Mouse (Mus musculus): ENCODE data around the gene Itpr2.

Gene Itpr2

DNA sequence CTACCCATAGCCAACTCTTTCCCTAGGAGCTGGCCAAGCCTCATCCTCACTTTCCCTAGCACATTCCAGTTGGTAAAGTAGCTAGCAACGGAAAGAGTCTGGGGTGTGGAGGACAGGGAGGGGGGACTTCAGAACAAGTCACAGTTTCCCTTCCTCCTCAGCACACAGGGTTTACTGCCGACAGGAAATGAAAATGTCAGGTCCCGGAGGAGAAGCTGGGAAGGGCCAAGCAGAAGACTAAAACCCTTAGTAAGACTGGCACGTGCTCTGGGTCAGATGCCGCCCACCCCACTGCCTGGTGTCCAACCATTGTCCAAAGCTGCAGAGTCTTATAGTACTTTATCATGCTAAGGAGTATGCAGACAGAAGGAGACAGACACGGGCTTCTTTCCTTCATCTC is 293.0 kb downstream of the Itpr2 start:
- DNase-seq, result peak; percentile 30 to 38

DNA sequence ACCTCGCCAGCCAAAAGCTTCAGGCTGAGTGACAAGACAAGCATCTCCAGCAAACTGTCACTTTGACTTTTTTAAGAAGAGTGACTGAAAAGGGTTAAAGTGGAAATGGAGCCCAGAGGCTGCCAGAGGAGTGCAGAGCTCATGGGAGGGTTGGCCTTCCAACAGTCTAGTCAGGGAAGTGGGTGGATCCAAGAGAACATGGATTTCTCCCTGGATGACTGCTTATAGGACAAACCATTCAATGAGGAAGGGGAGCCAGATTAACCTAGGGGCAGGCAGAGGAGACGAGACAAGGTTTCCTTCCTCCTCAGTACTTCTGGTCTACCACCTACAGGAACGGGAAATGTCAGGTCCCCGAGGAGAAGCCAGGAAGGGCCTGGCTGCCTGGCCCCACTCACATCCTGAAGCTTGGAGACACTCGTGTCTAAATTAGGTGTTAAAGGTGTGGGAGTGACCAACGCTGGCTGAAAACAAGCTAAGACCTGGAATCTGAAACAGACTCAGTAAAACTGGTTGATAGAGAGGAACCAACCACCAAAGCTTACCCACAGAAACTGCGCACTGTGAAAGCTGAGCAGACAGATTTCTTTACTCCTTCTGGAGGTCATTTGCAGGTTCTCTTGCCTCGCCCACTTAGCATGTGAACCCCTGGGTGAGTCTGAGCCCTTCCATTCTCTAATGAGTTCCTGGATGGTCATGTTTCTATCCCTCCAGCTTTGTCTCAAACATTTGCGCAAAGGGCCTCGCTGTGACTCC is 294.6 kb downstream of the Itpr2 start:
- DNase-seq, result peak in 1 of 2 experiments; percentile 11

DNA sequence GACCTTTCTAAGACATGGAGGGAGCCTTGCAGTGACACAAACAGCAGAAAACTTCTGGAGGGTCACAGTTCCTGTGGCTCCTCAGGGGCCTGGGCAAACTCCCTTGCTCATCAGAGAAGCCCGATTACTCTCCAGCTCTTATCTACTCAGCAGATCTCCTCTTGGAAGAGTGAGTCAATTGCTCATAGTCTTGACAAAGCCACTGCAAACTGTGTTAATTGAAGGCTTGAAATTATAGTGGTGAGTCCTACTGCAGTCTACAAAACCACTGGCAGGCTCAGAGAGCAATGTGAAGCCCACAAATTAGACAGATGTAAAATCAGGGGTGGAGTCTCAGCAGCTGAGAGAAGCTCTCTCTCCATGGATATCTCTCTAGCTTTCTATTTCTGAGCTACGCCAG is 296.9 kb downstream of the Itpr2 start:
- no peak for DNase-seq

DNA sequence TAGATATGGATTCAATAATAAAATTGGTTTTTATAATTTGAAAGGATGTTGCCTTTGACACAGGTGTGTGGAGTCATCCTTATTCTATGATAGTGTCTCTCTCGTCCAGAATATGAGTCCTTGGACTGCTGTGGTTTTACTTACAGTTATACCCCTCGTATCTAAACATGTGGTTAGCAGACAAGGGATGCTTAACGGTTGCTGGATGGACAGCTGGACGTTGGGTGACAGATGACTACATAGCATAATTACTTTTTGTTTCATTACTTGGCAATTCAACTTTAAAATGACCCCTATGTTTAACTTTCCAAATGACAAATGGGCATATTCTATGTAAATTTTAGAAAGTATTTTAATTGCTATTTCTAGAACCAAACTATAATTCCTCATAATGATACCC is 297.6 kb downstream of the Itpr2 start:
- no peak for DNase-seq

DNA sequence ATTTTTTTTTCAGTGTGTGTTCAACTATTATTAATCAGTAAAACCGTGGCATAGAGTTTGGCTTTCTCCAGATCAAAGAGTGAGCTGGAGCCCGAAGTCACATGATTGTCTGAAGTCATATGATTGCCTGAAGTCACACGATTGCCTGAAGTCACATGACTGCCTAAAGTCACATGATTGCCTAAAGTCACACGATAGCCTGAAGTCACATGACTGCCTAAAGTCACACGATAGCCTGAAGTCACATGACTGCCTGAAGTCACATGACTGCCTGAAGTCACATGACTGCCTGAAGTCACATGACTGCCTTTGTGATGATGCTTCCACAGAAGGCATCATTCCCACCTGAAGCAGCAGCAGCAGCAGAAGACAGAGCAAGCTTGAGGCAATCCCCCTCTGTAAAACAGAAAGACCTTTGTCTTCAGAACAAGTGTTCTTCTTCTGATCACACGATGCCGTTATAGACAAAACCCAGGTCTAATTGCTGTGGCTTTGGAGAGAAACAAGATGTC is 304.1 kb downstream of the Itpr2 start:
- DNase-seq, result no peak

DNA sequence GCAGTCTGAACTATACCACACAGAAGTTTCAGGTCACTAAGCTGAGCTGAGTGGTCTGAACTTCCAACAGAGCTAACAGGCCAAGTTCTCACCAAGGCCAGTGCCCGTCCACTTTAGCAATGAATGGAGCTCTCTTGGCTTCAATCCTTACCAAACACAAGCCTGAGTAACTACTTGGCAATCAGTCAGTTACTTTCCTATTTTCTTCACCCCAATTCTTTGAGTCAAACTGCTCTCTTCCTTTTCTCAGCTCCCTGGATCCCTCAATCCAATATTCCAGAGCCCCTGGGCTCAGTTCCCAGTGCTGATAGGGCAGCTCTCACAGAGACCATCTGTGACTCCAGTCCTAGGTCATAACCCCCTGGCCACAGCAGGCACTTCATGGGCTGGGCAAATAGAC is 305.3 kb downstream of the Itpr2 start:
- DNase-seq, result no peak

DNA sequence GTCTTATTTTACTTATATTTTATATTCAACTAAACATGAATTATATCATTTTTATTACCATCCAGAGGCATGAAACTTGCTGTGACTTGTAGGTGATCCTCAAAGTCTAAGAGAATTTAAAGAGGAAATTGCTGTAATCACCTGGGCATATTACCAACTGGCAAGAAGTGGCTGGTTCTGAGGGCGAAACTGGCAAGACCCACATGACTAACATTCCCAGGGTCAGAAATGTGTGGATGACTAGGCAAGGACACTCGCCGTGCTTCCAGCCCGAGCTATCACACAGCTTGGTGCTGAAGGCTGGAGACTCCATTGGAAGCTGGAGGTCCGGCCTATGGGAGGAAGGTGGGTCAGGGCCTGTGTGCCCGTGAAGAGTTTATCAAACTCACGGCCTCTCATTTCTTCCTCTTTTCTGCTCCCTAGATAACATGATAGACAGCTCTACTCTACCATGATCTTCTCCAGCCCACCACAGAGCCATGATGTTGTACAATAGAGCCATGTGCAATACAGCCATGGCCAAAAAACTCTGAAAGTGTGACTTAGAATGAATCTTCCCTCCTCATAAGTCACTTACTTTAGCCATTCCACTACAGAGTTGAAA is 306.1 kb downstream of the Itpr2 start:
- DNase-seq, result no peak

DNA sequence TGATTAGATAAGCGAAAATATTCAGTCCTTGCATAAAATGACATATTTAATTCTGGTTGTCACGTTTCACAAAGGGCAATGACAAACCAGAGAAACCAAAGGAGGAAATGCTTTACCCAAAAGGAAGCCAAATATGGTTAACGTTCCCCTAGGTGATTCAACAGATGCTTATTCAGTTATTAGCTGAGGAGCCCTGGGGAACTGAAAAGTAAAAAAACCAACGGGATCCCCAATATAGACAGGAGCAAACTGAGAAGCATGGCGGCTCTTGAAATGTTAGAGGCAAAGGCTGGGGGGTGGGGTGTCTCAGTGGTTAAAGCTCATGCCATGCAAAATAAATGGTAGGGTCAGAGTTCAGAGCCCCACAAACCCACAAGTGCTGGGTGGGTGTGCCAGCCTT is 310.1 kb downstream of the Itpr2 start:
- DNase-seq, result no peak

DNA sequence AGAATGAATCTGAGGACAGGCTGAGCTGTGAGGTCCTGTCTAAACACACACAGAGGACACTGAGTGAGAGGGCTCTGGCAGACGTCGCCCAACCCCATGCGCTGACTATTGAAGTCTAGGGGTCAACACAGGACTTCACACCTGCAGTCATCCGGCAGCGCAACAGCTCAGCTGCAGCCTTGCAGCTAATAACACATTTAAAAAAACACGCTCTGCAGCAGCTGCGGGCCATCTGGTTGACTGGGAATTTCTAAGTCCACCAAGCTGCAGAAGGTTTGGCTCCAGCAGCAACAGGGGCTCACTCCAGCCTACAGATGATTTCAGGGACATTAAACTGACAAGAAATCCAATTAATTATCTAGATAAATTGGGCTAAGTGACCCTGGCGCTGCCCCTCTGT is 312.0 kb downstream of the Itpr2 start:
- peak in 1 of 2 experiments; percentile 58 for DNase-seq

DNA sequence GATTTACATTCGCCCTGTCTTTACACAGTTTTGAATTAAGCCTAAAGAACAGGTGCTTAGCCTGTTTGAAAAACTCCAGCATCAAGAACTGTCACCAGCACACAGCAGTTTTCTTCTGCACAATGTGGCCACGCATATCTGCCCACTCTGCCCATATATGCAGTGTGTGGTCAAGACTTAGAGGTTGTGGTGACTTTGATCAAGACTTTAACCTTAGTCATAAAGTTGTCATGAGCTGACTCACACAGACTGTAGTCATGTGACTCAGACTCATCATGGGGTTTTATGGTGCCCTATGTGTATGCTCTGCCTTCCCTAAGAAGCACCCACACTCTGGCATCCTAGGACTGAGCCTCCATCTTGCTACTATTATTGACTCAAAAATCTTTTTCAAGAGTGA is 316.5 kb downstream of the Itpr2 start:
- DNase-seq, result no peak

DNA sequence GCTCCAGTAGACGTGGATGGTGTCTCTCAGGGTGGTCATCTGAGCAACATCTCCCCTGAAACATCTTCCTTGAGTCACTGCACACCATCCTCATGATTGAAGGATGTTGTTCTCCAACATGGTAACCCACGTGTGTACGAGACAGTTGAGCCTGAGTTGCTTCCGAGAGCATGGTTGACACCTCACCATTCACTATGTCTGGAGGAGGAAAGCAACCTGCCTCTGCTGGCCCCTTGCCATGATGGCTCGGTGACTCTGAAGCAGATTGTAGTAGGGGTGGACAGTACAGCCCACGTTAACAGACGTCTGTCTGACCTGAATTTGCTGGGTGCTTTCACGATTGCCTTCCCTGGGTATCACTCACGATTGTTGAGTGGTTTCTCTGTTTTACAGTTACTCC is 317.3 kb downstream of the Itpr2 start:
- no peak for DNase-seq

DNA sequence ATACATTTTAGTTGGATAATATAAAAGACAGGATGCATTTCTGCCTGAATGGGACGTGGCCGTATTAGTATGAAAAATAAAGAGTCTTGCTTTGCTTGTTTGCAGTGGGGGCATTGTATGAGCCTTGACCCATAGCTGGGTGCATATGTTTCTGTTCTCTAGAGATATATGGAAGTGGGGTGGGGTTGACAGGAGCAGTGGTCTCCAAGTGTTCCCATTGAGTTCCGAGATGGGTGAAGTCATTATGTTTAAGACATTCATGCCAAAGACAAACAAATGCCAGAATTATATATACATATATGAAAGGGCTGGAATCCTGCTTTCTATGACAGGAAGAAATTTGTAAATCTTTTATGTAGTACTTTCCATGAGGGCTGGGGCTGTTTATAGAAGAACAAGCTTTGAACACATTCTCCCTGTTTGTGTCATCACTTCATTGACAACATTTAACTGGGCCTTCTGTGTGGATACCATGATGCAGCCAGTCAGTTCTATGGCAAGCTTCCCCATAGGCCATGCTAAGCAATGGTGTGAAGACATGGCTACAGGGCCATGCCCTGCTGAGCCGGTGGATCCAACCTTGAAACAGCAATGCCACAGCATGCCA is 327.3 kb downstream of the Itpr2 start:
- no peak for DNase-seq

DNA sequence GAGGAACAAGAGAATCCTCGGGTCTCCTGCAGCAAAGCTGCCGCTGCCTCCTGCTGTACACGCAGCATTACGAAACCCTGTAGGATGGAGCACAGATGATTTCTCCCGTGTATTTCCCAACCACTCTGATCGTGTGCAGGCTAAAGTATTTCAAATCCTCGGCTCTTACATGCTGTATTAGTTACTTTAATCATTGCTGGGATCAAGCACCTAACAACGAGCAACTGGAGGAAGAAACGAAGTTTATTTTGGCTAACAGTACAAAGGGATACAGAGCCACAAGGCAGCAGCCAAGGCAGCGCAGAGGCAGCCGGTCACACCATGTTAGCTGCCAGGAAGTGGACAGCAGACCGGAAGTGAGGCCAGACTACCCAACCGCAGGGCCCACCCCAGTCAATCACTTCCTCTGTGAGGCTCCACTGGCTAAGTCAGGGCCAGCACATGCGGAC is 331.4 kb downstream of the Itpr2 start:
- peak; percentile 67 to 80 for DNase-seq

DNA sequence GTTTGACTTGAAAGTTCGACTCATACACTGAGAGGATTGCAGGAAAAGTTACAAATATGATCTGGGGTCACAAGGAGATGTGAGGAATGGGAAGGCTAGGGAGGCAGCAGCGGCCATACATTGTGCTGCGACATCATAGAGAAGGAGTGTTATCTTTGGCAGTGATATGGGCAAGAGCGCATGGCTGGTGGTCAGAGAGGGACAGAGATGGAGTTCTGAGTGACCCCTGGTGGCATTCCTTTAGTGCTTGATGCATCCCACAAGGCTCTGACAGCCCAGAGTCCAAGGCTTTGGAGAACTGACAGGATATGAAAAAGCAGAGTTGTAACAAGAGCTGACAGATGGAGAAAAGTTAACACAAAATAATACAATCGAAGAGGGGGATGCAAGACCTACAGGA is 334.8 kb downstream of the Itpr2 start:
- DNase-seq, result no peak

DNA sequence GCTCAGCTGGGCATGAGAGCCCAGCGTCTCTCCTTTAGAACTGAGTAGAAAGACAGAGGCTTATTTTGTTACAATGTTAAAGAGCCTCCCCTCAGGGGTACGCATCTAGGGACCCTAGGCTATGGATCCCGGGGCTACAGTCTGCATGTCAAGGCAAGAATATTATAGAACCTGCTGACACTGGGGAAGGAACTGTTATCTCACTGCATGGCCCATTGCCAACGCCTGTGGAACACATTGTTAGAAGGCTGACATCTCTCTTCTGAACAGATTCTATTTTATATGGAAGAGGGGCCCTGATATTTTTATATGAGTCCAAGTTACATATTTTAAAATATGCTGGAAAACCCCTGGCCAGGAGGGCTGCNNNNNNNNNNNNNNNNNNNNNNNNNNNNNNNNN is 342.4 kb downstream of the Itpr2 start:
- DNase-seq, result no peak

DNA sequence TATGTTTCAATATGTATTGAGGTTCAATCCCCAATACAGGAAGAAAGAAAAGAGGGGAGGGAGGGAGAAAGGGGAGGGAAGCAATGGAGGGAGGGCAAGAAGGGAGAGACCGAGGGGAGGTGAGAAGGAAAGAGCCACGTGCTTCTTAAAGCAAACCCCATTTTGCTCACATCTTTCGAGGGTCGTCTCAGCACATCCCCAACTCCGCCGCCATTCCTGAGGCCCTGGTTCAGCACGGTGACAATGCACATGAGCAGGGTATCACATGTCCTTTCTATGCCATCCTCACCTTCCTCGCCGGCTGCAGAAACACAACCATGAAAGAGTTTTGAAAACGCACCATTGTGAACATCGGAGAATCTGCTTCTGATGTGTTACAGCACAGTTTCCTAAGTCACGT is 343.3 kb downstream of the Itpr2 start:
- DNase-seq, result no peak

DNA sequence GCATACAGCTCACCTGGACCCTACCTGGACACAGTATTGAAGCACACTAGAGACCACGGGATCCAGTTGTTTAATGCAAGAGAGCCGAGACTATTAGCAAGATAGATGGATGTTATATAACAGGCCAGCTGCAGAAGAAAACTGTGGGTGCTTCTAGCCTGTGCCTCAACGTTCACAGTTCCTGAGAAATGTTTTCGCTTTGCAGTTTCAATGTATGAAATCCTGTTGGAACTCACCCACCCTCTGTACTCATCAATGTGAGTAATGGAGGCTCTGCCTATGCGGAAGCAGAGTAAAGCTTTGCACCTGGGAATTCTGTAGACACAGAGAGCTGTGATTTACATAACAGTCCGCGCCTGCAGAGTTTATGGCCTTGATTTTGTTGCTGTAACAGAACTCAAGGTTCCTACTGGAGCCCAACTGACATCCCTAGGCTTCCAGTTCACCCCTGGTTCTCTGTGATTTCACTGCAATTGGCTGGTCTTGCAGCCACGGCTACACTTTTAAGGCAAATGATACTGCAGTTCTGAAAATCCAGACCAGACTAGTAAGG is 344.0 kb downstream of the Itpr2 start:
- no peak for DNase-seq

DNA sequence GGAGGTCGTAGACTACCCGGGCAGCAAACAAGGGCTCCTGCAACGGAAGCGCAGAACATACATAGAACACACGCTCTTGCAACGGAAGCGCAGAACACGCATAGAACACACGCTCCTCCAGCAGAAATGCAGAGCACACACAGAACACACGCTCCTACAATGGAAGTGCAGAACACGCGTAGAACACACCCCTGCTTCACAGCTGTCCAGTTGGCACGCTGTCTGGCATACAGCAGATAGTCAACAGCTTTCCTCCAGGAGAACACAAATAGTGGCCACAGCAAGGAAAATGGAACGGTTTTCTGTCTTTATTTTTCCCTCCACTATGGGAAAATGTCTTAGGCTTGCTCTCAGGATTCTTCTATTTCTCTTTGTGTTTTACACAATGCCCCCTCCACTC is 344.9 kb downstream of the Itpr2 start:
- no peak for DNase-seq

DNA sequence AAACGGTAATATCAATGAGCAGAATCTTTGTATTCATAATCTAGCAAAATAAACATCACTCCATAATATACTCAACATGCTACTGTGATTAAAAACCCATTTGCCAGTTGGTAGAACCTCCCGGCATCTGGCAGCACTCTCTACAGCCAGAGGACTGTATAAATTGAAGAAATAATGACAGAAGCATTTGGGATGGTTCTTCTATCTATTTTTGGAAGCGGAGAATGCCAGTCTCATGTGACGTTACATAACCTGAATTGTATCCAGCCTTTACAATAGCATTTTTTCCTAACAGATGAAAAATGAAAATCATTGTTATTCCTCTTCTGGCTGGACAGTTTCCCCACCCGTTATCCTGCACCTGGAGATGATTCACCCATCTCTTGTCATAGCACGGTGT is 345.5 kb downstream of the Itpr2 start:
- no peak for DNase-seq

DNA sequence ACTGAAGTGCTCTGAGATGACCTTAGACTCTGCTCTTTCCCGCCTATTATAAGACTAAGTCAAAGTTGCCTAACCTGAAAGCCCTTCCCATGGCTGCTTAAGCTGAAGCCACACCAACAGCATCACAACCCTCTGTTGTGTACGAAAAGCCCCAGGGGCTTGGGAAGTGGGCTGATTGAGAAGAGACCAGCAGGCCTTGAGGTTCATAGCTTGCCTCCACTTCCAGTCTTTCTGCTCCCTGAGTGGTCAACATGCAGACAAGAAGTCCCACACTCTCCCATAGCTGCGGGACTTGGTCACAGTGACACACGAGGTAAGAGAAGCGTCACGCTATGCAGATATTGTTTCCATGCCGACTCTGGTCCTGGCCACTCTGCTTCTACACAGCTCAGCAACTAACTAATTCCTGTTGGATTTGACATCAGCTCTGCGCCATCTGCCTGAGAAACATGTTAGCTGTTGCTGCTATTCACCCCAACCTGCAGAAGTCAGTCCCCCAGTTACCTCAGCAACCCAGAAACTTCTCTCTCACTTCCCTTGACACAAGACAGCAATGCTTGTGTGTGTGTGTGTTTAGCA is 346.8 kb downstream of the Itpr2 start:
- DNase-seq, result no peak

DNA sequence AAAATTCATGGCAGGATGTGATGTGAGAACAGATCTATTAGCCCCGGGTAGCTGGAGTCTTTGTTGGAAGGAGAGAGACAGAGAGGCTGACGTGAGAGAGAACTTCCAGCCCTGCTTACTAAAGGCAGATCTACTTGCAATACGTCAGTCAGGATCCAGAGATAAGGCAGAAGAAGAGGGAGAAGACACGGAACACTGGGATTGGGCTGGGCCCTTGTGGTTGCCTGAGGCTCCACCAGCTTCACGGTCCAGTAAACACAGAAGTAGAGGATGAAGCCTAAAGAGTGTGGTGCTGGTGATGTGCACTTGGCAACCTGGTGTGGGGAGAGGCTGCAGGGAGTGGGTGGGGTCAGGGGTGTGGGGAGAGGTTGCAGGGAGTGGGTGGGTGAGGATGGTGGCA is 349.2 kb downstream of the Itpr2 start:
- DNase-seq, result no peak

DNA sequence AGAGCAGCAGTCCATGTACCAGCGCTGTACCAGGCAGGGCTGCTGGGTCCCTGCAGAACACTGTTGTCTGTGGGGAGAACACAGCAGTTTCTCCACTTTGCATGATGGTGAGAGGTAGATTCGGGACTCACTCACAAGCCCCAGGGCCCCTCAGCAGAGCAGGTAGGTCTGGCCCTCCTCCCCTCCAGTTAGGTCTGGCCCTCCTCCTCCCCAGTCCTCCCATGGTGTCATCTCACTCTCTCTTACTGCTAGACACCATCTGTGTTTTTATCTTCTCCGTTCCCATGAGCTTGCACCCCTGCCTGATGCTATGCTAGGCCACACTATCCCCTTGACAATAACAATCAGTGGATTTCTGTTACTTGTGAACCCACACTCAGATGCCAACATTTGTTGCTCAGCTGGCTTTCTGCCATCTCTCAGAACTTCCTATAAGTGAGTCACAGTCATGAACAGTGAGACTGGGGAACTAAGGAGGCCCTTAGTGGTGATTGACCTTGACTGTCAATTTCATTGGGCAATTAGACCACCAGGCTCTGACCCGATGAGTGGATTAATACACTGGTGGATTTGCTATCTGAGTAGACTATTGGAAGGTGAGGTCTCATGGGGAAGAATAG is 360.9 kb downstream of the Itpr2 start:
- no peak for DNase-seq

DNA sequence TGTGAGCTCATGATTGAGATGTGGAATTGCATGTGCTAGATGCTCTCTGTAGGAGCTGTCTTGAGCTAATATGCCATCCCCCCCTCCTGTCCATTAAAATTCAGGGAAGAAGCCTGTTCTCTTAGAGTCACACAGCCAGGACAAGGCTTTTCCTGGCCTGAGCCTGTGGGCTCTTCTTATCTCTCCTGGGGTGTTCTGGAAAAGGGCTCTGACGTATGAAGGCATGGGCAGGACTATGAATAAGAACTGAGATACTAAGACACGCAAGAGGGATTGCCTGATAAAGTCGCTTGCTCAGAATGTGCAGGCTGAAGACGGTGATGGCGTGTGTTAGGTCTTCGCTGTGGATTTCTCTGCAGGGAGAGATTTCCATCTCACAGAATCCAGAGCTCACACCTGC is 361.9 kb downstream of the Itpr2 start:
- no peak for DNase-seq

Data from lung, postnatal 4 days (tissue).